Mouse (Mus musculus): ENCODE data around the gene Pin1.

DNA sequence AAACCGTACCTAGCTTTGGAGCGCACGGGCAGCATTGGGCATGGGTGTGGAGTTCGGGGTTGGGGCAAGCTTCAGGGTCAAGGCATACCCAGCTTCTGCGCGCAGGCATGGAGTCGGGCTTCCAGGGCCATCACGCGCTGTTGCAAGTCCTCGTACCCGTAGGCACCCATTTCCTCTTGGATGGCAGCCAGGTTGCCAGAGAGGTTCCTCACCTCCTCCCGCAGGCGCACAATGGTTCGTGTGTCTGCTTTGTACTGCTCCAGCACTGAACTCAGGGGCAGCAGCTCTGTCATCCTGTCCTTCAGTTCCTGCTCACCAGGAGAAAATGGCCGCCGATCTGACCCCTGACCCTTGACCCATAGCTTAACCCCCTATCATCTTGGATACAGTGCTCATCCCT, 20.2 kb downstream of the Pin1 start:
- no peak for TF ChIP-seq CTCF (IDR thresholded peaks at IDR 0.05)
- TF ChIP-seq EP300 (IDR thresholded peaks at IDR 0.05; ENCODE audit: insufficient read depth, low read depth, low read length): no peak
- TF ChIP-seq POLR2A (IDR thresholded peaks at IDR 0.05; ENCODE audit: insufficient read depth, low read depth, low read length): no peak
